Mouse (Mus musculus) telencephalon, adult 2 months (tissue): ENCODE data around the gene Tmprss12.
A peak's percentile ranks its signal among the peaks of the same experiment; 100 is the strongest.
"Not testable (repeated sequence)": the region's sequence is repeated elsewhere in the genome, so short reads cannot be mapped to it uniquely, and the experiment has no call there.

Experiments
- DNase-seq: peaks from one replicate; pipeline ENCODE4 v3.0.0-alpha.2; 2011; ENCODE audit warnings: low read depth, low spot score

Tmprss12 gene

DNA sequence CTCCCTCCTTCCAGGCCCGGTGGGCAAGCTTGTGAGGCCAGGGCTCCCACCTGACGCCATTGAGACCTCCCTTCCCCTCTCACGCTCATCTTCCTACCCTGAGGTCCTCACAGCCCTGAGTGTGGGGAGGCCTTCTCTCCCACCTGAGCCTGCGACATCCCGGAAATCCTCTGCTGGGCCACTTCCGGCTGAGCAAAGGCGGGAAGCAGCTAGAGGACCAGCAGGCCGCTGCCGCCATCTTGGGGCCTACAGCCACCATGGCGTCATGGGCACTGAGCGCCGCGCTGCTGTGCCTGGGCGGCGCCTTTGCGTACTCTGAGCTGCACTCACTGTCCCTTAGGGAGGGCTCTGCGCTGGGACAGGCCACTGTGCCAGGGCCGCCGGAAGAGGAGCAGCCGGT lies at the start of gene Tmprss12:
TSS of gene Tmprss12 (plus strand) at position 212 of the 400 bp plus-strand sequence.
- DNase-seq = no peak

DNA sequence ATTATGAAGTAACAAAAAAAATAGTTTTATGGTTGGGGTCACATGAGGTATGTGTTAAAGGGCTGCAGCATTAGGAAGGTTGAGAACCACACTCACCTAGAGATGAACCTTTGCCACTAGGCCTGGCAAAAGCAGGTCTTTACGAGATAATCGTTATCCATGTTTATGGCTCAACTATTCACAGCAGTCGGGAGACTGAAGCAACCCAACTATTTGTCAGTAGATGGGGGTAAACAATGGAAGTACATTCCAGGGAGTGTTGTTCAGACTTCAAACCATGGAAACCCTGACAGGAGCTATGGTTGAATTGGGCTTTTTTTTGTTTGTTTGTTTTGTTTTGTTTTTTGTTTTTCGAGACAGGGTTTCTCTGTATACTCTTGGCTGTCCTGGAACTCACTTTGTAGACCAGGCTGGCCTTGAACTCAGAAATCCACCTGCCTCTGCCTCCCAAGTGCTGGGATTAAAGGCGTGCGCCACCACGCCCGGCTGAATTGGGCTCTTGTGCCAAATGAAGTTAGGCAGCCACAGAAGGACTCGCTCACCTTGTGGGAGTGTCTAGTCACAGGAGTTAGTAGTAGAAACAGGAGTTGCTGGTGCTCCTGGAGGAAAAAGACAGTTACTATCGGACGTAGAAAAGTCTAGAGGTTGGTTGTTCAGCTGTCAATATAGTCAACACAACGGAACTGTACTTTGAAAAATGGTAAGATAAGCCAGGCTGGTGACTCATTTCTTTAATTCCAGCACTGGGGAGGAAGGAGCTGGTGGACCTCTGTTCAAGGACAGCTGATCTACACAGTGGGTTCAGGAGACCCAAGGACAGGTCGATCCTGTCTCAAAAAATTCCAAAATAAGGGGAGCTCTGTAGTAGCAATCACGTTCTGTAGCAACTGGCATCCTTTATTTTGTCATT lies 48.8 kb upstream of the Tmprss12 start:
- DNase-seq = no peak

- peak; percentile 64 for DNase-seq
These were observed 45.2 kb upstream of the Tmprss12 start for GRCm38 (mm10) chr15:100235208-100235965.

GRCm38 (mm10) chr15:100236952-100237351 lies 43.7 kb upstream of the Tmprss12 start:
- no peak for DNase-seq

- no peak for DNase-seq
These were observed 38.9 kb upstream of the Tmprss12 start for GRCm38 (mm10) chr15:100241780-100242179.

- no peak for DNase-seq
These were observed 34.7 kb upstream of the Tmprss12 start for GRCm38 (mm10) chr15:100245951-100246350.

GRCm38 (mm10) chr15:100247296-100247695 lies 33.3 kb upstream of the Tmprss12 start:
- DNase-seq = no peak

DNA sequence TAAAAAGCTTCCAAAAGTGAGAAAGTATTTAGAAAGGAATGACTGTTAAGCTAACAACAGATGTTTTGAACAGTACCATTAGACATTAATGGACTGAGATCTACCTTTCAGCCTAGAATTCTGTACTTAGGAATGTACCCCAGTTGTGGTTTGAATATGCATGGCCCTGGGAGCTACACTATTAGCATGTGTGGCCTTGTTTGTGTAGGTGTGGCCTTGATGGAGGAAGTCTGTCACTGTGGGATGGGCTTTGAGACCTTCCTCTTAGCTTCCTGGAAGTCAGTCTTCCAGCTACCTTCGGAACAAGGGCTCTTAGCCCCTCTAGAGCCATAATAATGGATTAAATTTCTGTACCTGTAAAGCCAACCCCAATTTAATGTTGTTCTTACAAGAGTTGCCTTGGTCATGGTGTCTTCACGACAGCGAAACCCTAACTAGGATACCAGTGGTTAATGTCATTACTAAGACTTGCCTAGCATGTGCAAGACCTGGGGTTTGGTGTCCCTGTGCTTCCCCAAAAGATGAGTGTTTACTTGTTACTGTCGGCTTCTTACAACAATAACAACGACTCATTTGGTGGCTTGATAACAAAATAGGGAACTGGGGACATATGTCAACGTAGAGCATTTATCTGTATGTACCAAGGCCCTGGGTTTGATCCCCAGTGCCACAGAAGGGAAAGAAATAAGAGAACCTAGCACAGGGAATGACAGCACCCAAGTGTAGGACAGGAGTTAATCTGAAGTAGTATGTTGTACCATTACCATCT lies 31.8 kb upstream of the Tmprss12 start:
- no peak for DNase-seq

DNA sequence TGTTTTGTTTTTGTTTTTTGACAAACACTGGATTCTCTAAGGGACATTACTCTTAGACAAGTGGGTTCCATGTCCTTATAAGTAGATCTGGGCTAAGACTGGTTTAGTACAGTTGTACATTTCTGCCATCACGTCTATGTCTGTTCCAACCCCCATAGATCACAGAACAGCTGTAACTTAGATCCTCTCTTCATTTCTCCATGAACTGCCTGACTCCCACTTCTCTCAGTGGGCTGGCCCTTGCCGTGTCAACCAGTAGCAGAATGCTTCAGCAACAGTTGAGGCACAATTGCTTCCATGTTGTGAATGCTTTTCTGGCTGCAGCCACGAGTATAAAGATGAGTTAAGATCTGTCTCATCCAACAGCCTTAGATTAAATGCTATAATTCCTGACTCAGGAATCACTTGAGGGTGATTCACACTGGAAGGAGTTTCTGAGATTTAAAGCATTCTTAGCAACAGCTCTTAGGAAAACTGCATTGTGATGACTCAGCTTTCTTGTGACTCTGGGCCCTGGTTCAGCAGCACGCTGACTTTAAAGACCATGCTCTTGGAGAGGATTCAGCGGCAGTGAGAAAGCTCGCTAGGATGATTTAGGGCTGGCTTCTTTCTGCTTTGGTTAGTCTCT lies 29.4 kb upstream of the Tmprss12 start:
- DNase-seq = peak; percentile 71

- DNase-seq = no peak
These were observed 24.3 kb upstream of the Tmprss12 start for GRCm38 (mm10) chr15:100256386-100256785.

DNA sequence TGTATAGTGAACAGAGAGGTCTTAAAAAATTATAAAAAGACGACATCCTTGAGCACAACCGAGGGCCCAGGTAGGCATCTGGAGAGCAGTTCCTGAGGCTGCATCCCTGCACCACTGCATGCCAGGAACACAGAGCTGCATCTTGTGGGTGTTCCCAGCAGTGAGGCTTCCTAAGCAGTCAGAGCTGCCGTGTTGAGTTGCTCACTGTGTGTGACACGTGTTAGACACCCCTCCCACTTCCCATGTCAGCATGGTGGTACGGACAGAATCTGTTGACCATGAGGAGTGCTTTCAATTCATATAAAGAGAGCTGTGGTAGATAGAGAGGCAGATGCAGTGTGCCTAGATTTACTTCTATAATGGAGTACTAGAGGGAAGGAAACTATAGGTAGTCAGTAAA lies 23.3 kb upstream of the Tmprss12 start:
- DNase-seq = no peak

GRCm38 (mm10) chr15:100258646-100259425 lies 21.8 kb upstream of the Tmprss12 start:
- no peak for DNase-seq

DNA sequence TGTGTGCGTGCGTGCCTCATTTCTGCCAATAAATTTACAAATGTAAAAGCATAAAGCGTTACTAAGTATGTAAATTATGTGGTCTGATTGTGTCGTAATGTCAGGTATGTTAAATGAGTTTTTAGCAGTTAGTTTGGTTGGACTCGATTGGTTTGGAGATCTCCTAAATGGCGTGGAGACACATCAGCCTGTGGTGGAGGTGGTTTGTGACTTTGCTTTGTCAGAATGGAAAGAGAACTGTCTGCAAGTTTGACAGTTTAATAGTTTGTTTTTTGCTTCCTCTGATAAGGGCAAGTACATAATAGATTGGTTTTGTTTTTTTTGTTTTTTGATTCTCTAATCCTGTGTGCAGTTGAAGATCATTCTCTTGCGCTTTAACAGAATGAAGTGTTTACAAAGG lies 20.3 kb upstream of the Tmprss12 start:
- DNase-seq = not testable (repeated sequence)

DNA sequence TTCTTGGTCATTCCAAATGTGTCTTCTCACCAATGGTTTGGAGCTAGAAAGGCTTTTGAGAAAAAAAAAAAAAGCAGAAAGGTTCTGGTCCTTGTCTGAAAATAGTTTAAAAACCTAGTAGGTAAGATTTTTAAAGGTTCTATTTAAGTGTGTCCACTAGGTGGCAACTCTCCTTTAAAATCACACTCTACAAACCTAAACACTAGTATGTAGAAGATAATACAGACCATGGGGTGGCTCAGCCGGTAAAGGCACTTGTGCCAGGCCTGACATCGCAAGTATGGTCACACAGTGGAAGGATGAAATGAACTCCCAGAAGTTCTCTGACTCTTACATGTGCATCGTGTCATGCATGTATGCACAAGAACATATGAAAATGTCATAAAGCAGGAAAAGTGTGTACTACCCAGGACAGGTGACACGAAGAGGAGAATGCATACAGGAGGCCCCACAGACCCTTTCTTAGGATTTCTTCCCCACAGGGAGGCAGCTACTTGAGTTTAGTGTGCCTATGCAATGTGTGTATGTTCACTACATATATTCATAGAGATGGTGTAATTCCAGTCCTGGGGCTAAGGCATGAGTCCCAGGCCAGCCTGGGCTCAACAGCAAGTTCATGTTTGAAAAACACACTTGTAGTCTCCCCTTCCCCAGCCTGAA lies 17.3 kb upstream of the Tmprss12 start:
- peak; percentile 31 for DNase-seq

GRCm38 (mm10) chr15:100265586-100266325 lies 14.9 kb upstream of the Tmprss12 start:
- DNase-seq = no peak

- no peak for DNase-seq
These were observed 11.7 kb upstream of the Tmprss12 start for GRCm38 (mm10) chr15:100268916-100269315.

DNA sequence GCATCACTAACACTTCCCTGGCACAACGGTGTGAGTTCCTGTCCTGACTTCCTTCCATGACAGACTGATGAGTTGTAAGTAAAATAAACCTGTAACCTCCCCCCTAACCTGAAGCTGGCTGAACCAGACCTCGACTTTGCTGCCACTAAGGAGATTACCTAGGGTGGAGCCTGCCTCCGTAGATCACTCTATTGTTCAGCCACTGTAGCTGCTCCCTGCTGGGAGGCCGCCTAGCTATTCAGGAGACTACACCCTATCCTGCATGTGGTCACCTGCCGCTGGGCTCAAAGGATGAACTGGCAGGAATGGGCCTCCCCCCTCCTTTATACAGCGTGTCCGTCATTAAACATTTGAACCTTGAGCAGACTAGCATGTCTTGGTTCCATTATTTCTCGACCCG lies 10.9 kb upstream of the Tmprss12 start:
- DNase-seq = no peak

DNA sequence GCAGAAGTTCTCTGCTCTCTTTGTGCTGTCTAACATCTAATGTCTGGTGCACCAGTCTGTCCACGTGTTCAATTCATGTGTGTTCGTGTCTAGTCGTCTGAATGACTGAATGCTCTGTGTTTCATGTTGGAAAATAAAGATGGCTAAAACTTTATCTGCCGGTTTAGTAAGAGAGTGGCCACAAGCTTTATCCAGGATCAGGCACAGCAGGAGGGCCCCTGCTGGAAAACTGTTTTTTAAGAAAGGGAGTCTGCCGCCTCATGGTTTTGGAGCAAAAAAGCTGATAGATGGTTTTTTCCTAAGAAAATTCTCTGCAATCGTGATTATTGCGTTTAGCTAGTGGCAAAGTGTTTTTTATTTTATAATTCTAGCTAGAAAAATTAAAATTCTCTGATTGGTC lies 10.0 kb upstream of the Tmprss12 start:
- DNase-seq = not testable (repeated sequence)

- no peak for DNase-seq
These were observed 9.2 kb upstream of the Tmprss12 start for GRCm38 (mm10) chr15:100271411-100271810.
